Mouse (Mus musculus) ES-Bruce4 (cell line): ENCODE data around the gene 2610301B20Rik.

Experiments
- CTCF ChIP-seq: IDR thresholded peaks from one replicate; pipeline ENCODE4 v1.8.1; 2011; ENCODE audit warnings: low read depth, low read length
- EP300 ChIP-seq: IDR thresholded peaks from 2 replicates; pipeline ENCODE4 v1.6.1; 2011; ENCODE audit warnings: low read depth, low read length; ENCODE audit not compliant: insufficient read depth
- POLR2A ChIP-seq: IDR thresholded peaks from one replicate; pipeline ENCODE4 v1.8.1; 2011; ENCODE audit warnings: low read length; ENCODE audit not compliant: insufficient read depth

- TF ChIP-seq CTCF (no peak), EP300 (no peak), POLR2A (no peak)
These were observed 15.1 kb upstream of the 2610301B20Rik start for GRCm38 (mm10) chr4:10859174-10859573.
